Mouse (Mus musculus) midbrain, embryonic 13.5 days (tissue): ENCODE data around the gene Fgfbp1. TPM values are rescaled to one million over a fixed set of nuclear protein-coding genes. Genes with fewer than 3 reads are reported as not detected.

Source experiments
- ATAC-seq: fragments of 200-750 bp; cut with Nextera tagmentation; 2 replicates; pipeline ENCODE4 v1.8.0; 2017; ENCODE audit warnings: mild to moderate bottlenecking, moderate TSS enrichment, moderate library complexity
- H3K27ac ChIP-seq: fragments of 300-500 bp; sonication (generic); 2 replicates; pipeline ENCODE4 v1.5.1; 2015; ENCODE audit warnings: inconsistent platforms, mild to moderate bottlenecking, moderate library complexity
- H3K27me3 ChIP-seq: fragments of 300-500 bp; sonication (generic); 2 replicates; pipeline ENCODE4 v1.6.1; 2015; ENCODE audit warnings: mild to moderate bottlenecking, inconsistent platforms
- H3K36me3 ChIP-seq: fragments of 300-500 bp; sonication (generic); 2 replicates; pipeline ENCODE4 v1.6.1; 2015; ENCODE audit warnings: mild to moderate bottlenecking, inconsistent platforms
- H3K4me1 ChIP-seq: fragments of 300-500 bp; sonication (generic); replicated peaks from 2 replicates; pipeline ENCODE4 v1.6.1; 2015; ENCODE audit warnings: inconsistent platforms
- H3K4me2 ChIP-seq: fragments of 300-500 bp; sonication (generic); replicated peaks from 2 replicates; pipeline ENCODE4 v1.6.1; 2015; ENCODE audit warnings: moderate library complexity, mild to moderate bottlenecking, inconsistent platforms
- H3K4me3 ChIP-seq: fragments of 300-500 bp; sonication (generic); replicated peaks from 2 replicates; pipeline ENCODE4 v1.5.1; 2015; ENCODE audit warnings: mild to moderate bottlenecking, inconsistent platforms
- H3K9ac ChIP-seq: fragments of 300-500 bp; sonication (generic); replicated peaks from 2 replicates; pipeline ENCODE4 v1.6.1; 2015; ENCODE audit warnings: mild to moderate bottlenecking, inconsistent platforms
- H3K9me3 ChIP-seq: fragments of 300-500 bp; sonication (generic); 2 replicates; pipeline ENCODE4 v1.6.1; 2016; ENCODE audit warnings: mild to moderate bottlenecking, inconsistent platforms
- WGBS: fragments of 180-500 bp; shearing (Covaris S2); methylation state at CpG from one replicate; pipeline ENCODE4 v1.1.7; 2015; 5-methylcytosine and 5-hydroxymethylcytosine counted together
- polyA plus RNA-seq: library from polyadenylated mRNA; unstranded; fragments of >200 nt; fragmentation: Nextera tagmentation; extraction: Ambion mirVana; gene quantifications from 2 replicates; pipeline ENCODE4 v1.2.1, GENCODE M21; 2015

Fgfbp1 gene
- polyA plus RNA-seq, 1 experiment from 2014 or later = 3.6 TPM

DNA sequence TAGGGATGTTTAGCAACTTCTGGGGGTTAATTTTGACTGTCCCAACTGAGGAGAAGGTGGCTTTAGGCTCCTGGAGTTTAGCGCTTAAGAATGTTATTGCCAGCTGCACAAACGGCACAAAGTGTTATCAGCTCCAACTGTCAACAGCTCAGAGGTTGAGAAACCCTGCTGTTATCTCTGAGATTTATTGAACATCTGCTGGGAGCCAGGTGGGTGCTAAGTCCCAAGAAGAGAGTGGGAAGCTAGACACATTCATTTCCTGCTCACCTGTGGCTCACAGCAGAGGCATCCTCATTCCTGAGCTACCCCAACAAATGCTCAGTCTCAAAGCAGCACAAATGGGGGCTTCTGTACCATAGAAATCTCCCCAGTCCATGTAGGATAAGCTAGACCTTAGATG, 10.4 kb downstream of the Fgfbp1 start:
- Histone ChIP-seq H3K36me3 (no peaks in the 10 kb centered on the region), H3K9ac (no peak overlapping the region), H3K27me3 (no peaks in the 10 kb centered on the region), H3K27ac (no peak overlapping the region), H3K9me3 (no peaks in the 10 kb centered on the region), H3K4me2 (no peak overlapping the region), H3K4me1 (no peaks in the 10 kb centered on the region), H3K4me3 (no peak overlapping the region)
- 84% methylated on average over 2 of the region's 2 CpGs for WGBS
- no peak for ATAC-seq

DNA sequence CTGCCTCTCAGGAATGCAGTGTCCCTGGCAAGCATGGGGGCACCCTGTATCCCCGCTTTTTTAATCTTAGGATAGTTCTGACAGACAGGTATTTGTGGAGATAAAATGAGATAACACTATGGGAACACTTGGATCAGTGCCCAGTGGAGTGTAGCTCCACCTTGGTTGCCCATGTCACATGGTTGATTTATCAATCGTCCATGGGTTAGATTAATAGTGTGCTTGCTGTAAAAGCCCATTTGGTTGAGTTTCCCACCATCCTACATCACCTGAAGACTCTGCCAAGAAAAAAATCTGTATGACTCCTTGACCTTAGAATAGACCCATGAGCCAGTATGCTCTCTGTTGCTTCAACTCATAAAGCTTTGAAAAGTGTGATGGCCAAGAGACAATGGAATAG, 11.0 kb downstream of the Fgfbp1 start:
- no peaks in the 10 kb centered on the region for H3K4me1 ChIP-seq
- H3K9me3 ChIP-seq = no peaks in the 10 kb centered on the region
- no peak overlapping the region for H3K27ac ChIP-seq
- H3K4me2 ChIP-seq = no peak overlapping the region
- WGBS = 87% methylated on average over 2 of the region's 2 CpGs
- no peaks in the 10 kb centered on the region for H3K36me3 ChIP-seq
- H3K27me3 ChIP-seq = no peaks in the 10 kb centered on the region
- ATAC-seq = no peak
- no peak overlapping the region for H3K9ac ChIP-seq
- H3K4me3 ChIP-seq = no peak overlapping the region

GRCm38 (mm10) chr5:43968634-43969033, 12.9 kb downstream of the Fgfbp1 start:
- H3K4me1 ChIP-seq = no peaks in the 10 kb centered on the region
- H3K27me3 ChIP-seq = no peaks in the 10 kb centered on the region
- H3K9me3 ChIP-seq = no peaks in the 10 kb centered on the region
- H3K36me3 ChIP-seq = no peaks in the 10 kb centered on the region
- no peak overlapping the region for H3K4me3 ChIP-seq
- no peak overlapping the region for H3K27ac ChIP-seq
- H3K4me2 ChIP-seq = no peak overlapping the region
- ATAC-seq = no peak
- 67% methylated on average over 2 of the region's 2 CpGs for WGBS
- H3K9ac ChIP-seq = no peak overlapping the region

- Histone ChIP-seq H3K36me3 (no peaks in the 10 kb centered on the region), H3K9me3 (no peaks in the 10 kb centered on the region), H3K4me1 (no peaks in the 10 kb centered on the region), H3K4me2 (no peak overlapping the region), H3K4me3 (no peak overlapping the region), H3K27me3 (no peaks in the 10 kb centered on the region), H3K9ac (no peak overlapping the region), H3K27ac (no peak overlapping the region)
- no peak for ATAC-seq
- 94% methylated on average over 3 of the region's 3 CpGs for WGBS
Measured at GRCm38 (mm10) chr5:43961056-43961455, 20.5 kb downstream of the Fgfbp1 start.

DNA sequence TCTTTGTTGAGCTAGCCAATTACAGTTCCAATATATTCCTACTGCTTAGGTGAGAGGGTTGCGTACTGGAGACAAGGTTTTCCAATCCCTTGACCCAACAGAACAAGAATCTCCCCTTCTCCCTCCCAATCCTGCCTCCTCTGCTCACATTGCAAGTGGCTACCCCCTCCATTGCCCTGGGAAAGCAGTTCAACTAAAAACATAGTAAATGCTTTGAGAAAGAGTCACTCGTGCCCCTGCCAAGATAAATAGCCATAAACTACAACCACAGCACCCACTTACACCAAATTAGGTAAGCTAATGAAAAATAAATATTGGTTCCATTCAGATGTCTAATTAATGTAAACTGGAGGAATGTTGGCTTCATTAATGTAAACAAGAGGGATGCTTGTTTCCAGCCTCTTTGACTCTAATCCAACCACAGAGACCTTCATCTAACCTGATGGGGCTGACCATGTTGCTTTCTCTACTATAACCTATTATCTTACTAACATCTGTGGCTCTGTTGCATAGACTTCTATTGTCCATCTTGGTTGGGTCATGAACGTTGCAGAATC, 21.6 kb downstream of the Fgfbp1 start:
- 84% methylated on average over 3 of the region's 3 CpGs for WGBS
- Histone ChIP-seq H3K9ac (no peak overlapping the region), H3K4me1 (no peaks in the 10 kb centered on the region), H3K9me3 (no peaks in the 10 kb centered on the region), H3K4me2 (no peak overlapping the region), H3K36me3 (no peaks in the 10 kb centered on the region), H3K27ac (no peak overlapping the region), H3K4me3 (no peak overlapping the region), H3K27me3 (no peaks in the 10 kb centered on the region)
- ATAC-seq = no peak

GRCm38 (mm10) chr5:43953241-43953640, 28.3 kb downstream of the Fgfbp1 start:
- Histone ChIP-seq H3K4me3 (no peak overlapping the region), H3K4me1 (peaks cover 8% of the 10 kb centered on the region), H3K27ac (no peak overlapping the region), H3K9me3 (no peaks in the 10 kb centered on the region), H3K9ac (no peak overlapping the region), H3K27me3 (no peaks in the 10 kb centered on the region), H3K36me3 (no peaks in the 10 kb centered on the region), H3K4me2 (no peak overlapping the region)
- no peak for ATAC-seq
- 88% methylated on average over 1 of the region's 1 CpGs for WGBS

DNA sequence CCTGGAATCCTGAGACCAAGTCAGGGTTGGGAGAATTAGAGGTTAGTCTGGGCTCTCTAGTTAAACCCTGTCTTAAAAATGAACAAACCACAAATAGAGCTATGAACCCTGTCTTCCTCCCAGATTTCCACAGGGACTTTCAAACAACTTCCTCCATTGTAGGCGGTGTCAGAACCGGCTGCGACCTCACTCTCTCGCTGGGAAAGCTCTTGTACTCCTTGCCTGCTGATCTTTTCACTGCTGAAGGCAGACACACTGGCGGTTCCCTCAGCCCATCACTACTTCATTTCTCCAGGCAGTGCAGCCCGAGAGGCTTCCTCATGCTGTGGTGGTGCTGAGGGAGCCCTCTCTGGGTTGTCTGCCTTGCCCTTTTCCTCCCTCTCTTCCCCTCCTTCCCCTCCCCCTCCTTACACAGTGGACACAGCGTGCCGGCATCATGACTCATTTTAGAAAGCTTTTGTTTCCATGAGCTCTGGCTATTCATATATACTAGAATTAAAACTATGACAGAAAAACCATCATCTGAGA, 32.8 kb downstream of the Fgfbp1 start:
- WGBS = 2% methylated on average over 8 of the region's 8 CpGs
- ATAC-seq = peak; percentile 37

DNA sequence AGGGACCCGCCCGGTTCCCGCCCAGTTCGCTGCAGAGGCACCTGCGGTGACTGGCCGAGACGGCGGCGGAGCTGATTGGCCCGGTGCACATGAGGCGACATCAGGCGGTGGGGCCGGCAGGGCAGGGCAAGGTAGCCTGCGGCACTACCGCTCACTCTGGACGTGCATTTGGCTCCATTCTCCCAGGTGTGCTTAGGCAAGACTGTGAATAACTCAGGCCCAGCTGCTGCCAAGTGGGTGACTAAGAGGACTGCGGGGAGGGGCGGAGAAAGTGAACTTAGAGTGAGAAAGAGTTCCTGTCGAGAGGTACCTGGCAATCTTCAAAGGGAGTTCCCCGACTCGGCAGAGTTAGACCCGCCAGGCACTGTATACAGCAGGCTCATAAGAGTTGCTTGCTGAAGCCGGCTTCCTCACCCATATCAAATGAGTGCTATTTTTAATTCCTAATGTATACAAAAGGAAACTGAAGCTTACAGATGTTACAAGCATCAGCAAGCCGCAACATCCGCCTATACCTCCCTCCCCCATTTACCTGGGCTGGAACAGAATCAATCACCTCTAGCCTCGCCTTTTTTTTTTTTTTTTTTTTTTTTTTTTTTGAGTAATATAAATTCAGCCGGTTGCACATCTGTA, 33.4 kb downstream of the Fgfbp1 start:
- ATAC-seq = peak; percentile 91
- peak overlapping the region; percentile 32; the same call in 1 of the 2 replicates for H3K9ac ChIP-seq
- H3K4me1 ChIP-seq = peaks cover 17% of the 10 kb centered on the region
- peak overlapping the region; percentile 37 for H3K4me3 ChIP-seq
- peak overlapping the region; percentile 72 for H3K4me2 ChIP-seq
- 4% methylated on average over 27 of the region's 27 CpGs for WGBS
- no peaks in the 10 kb centered on the region for H3K27me3 ChIP-seq
- H3K9me3 ChIP-seq = no peaks in the 10 kb centered on the region
- no peak overlapping the region for H3K27ac ChIP-seq
- H3K36me3 ChIP-seq = no peaks in the 10 kb centered on the region

More for the DNA sequence above, 32.8 kb downstream of the Fgfbp1 start:
- Histone ChIP-seq H3K4me3 (peak overlapping the region; percentile 11; the same call in 1 of the 2 replicates), H3K36me3 (no peaks in the 10 kb centered on the region), H3K4me1 (peaks cover 17% of the 10 kb centered on the region), H3K9me3 (no peaks in the 10 kb centered on the region), H3K4me2 (peak overlapping the region; percentile 72), H3K27ac (no peak overlapping the region), H3K9ac (no peak overlapping the region), H3K27me3 (no peaks in the 10 kb centered on the region)

DNA sequence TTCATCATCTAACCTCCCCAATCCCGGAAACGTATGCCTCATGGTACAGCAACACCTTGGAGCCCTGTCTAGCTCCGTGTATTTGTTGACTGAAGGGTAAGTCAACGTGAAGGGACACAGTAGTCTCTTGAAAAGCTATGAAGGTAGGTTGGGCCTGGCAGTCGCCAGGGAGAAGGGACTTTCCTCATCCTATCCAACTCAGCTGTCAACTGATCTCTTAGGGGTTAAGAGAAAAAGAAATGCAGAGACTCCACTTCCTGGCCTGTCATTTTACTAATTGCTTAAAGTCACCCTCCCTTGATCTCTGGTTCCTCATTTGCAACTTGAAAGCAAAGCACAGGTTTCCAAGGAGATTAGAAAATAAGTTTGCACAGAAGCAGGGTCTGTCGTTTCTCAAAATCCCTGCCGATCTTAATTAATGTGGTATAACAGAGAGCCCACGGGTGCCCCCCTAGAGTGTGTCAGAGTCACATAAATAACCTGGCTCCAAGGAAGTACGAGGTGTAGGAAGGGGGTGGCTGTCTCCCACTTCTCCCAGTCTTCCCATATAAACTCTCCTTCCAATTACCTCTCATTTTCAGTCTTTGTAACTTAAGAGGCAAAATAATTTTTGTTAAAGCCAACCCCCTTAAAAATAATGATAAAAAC, 34.1 kb downstream of the Fgfbp1 start:
- no peaks in the 10 kb centered on the region for H3K27me3 ChIP-seq
- H3K4me1 ChIP-seq = peaks cover 17% of the 10 kb centered on the region
- ATAC-seq = no peak
- H3K36me3 ChIP-seq = no peaks in the 10 kb centered on the region
- H3K27ac ChIP-seq = no peak overlapping the region
- H3K9ac ChIP-seq = peak overlapping the region; percentile 32; the same call in 1 of the 2 replicates
- no peaks in the 10 kb centered on the region for H3K9me3 ChIP-seq
- peak overlapping the region; percentile 37; the same call in 1 of the 2 replicates for H3K4me3 ChIP-seq
- H3K4me2 ChIP-seq = peak overlapping the region; percentile 72
- 39% methylated on average over 9 of the region's 9 CpGs for WGBS

DNA sequence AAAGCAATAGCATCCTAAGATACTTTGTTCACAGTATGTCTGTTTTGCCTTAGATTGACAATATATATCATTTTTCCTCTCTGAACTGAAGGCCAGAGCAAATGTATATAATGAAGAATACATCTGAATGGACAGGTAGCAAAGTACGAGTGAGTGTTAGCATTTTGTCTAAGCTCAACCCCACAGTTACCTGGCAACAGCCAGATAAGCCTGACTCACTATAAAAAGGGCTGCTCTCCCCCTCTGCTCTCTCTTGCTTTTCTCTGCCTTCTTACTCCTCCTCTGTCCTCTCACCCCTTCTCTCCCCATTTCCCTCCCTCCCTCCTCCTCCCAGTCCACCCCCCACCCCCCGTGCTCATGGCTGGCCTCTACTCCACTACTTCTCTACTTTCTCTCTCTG, 48.3 kb downstream of the Fgfbp1 start:
- H3K27me3 ChIP-seq = no peaks in the 10 kb centered on the region
- no peak overlapping the region for H3K9ac ChIP-seq
- H3K4me2 ChIP-seq = no peak overlapping the region
- no peak overlapping the region for H3K4me3 ChIP-seq
- WGBS = 62% methylated on average over 2 of the region's 2 CpGs
- H3K4me1 ChIP-seq = no peaks in the 10 kb centered on the region
- H3K9me3 ChIP-seq = no peaks in the 10 kb centered on the region
- H3K27ac ChIP-seq = no peak overlapping the region
- ATAC-seq = no peak
- H3K36me3 ChIP-seq = no peaks in the 10 kb centered on the region
